Mouse (Mus musculus) forebrain, embryonic 15.5 days (tissue): ENCODE results near the gene Olfr1313. TPM values are rescaled to one million over a fixed set of nuclear protein-coding genes. Genes with fewer than 3 reads are reported as not detected.
"Not testable (repeated sequence)": the region's sequence is repeated elsewhere in the genome, so short reads cannot be mapped to it uniquely, and the experiment has no call there.

ENCODE experiments used
- ATAC-seq: fragments of 200-750 bp; cut with Nextera tagmentation; replicated peaks from 2 replicates; pipeline ENCODE4 v1.8.0; 2017; ENCODE audit warnings: mild to moderate bottlenecking, moderate TSS enrichment, moderate library complexity
- H3K27ac ChIP-seq: fragments of 300-500 bp; sonication (generic); replicated peaks from 2 replicates; pipeline ENCODE4 v1.5.1; 2015; ENCODE audit warnings: mild to moderate bottlenecking, inconsistent platforms
- H3K27me3 ChIP-seq: fragments of 300-500 bp; sonication (generic); 2 replicates; pipeline ENCODE4 v1.6.1; 2015; ENCODE audit warnings: inconsistent platforms
- H3K36me3 ChIP-seq: fragments of 300-500 bp; sonication (generic); 2 replicates; pipeline ENCODE4 v1.6.1; 2015; ENCODE audit warnings: mild to moderate bottlenecking, inconsistent platforms
- H3K4me1 ChIP-seq: fragments of 300-500 bp; sonication (generic); 2 replicates; pipeline ENCODE4 v1.6.1; 2015; ENCODE audit warnings: inconsistent platforms
- H3K4me2 ChIP-seq: fragments of 300-500 bp; sonication (generic); replicated peaks from 2 replicates; pipeline ENCODE4 v1.6.1; 2015; ENCODE audit warnings: mild to moderate bottlenecking, inconsistent platforms
- H3K4me3 ChIP-seq: fragments of 300-500 bp; sonication (generic); 2 replicates; pipeline ENCODE4 v1.5.1; 2015; ENCODE audit warnings: mild to moderate bottlenecking, inconsistent platforms
- H3K9ac ChIP-seq: fragments of 300-500 bp; sonication (generic); replicated peaks from 2 replicates; pipeline ENCODE4 v1.6.1; 2015; ENCODE audit warnings: mild to moderate bottlenecking, inconsistent platforms
- H3K9me3 ChIP-seq: fragments of 300-500 bp; sonication (generic); 2 replicates; pipeline ENCODE4 v1.6.1; 2016; ENCODE audit warnings: inconsistent platforms
- WGBS: fragments of 180-500 bp; shearing (Covaris S2); methylation state at CpG from one replicate; pipeline ENCODE4 v1.1.7; 2015; ENCODE audit warnings: mixed read lengths; 5-methylcytosine and 5-hydroxymethylcytosine counted together
- polyA plus RNA-seq: library from polyadenylated mRNA; unstranded; fragments of >200 nt; fragmentation: Nextera tagmentation; extraction: Ambion mirVana; gene quantifications from 2 replicates; pipeline ENCODE4 v1.2.1, GENCODE M21; 2015

The Olfr1313 gene
- polyA plus RNA-seq: not detected in 2 replicates

- no peaks in the 10 kb centered on the region for H3K27me3 ChIP-seq
- H3K9me3 ChIP-seq: no peaks in the 10 kb centered on the region
- H3K27ac ChIP-seq: no peak within 1 kb of the TSS
- no peak within 1 kb of the TSS for H3K4me3 ChIP-seq
- no peak within 1 kb of the TSS for H3K9ac ChIP-seq
- H3K4me1 ChIP-seq: no peaks in the 10 kb centered on the region
- no peak for ATAC-seq
- H3K4me2 ChIP-seq: no peak within 1 kb of the TSS
- H3K36me3 ChIP-seq: no peaks in the 10 kb centered on the region
Measured at GRCm38 (mm10) chr2:112077743-112078142, at the start of gene Olfr1313. Gene Olfr1313, minus strand, starts transcription at chr2:112077843.

DNA sequence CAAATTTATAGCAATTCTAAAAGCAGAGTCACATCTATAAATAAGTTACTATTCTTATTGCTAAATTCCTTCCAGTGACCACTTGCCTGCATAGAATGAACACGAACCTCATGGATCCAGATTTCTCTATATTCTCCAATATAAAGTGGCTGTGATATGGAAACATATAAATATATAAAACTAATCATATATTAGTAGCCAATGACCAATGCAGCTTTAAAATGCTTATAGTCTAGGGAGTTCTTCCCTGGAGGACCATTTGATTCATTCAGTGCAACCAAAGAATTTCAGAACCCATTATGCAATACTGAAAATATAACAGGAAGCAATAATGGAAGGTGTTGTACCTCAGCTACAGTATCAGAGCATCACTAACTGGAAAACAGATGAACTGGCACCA is 37.7 kb upstream of the Olfr1313 start, which contains the start of gene Olfr1315-ps1:
Olfr1315-ps1 (minus strand) TSS at position 101 of the 400 bp plus-strand sequence.
- Histone ChIP-seq H3K4me3 (no peak within 1 kb of the TSS), H3K36me3 (no peaks in the 10 kb centered on the region), H3K9ac (no peak within 1 kb of the TSS), H3K27me3 (no peaks in the 10 kb centered on the region), H3K9me3 (no peaks in the 10 kb centered on the region), H3K27ac (no peak within 1 kb of the TSS), H3K4me1 (no peaks in the 10 kb centered on the region), H3K4me2 (no peak within 1 kb of the TSS)
- no peak for ATAC-seq
- 82% methylated on average over 1 of the region's 1 CpGs for WGBS

- no peak for ATAC-seq
Measured at GRCm38 (mm10) chr2:112096681-112097080, 19.0 kb upstream of the Olfr1313 start, which contains the start of gene Olfr1314. Gene Olfr1314, minus strand, starts transcription at chr2:112096781.

DNA sequence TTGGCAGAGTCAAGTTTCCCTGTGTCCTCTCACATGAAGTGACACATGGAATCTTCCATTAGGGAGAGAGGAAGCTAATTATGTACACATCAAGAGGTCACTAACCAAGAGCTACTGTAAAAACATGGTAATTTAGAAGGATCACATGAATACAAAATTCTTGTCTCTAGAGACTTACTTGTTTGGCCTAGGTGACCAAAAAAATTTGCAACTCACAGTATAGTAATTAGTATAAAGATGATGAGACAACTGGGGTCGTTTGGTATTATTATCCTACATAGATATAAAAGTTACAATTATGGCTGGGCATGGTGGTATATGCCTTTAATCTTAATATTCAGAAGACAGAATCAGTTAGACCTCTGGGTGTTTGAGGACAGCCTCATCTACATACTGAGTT is 27.5 kb downstream of the Olfr1313 start, which contains the start of gene Olfr1312:
Olfr1312 (minus strand) TSS at position 101 of the 400 bp plus-strand sequence.
- Histone ChIP-seq H3K27ac (no peak within 1 kb of the TSS), H3K4me3 (no peak within 1 kb of the TSS), H3K4me2 (no peak within 1 kb of the TSS), H3K4me1 (no peaks in the 10 kb centered on the region), H3K9me3 (no peaks in the 10 kb centered on the region), H3K27me3 (no peaks in the 10 kb centered on the region), H3K36me3 (no peaks in the 10 kb centered on the region), H3K9ac (no peak within 1 kb of the TSS)
- WGBS: 45% methylated on average over 1 of the region's 1 CpGs
- no peak for ATAC-seq

More at GRCm38 (mm10) chr2:112096681-112097080, 19.0 kb upstream of the Olfr1313 start, which contains the start of gene Olfr1314:
- Histone ChIP-seq H3K9me3 (no peaks in the 10 kb centered on the region), H3K4me2 (no peak within 1 kb of the TSS), H3K27ac (no peak within 1 kb of the TSS), H3K27me3 (no peaks in the 10 kb centered on the region), H3K9ac (no peak within 1 kb of the TSS), H3K4me3 (no peak within 1 kb of the TSS), H3K36me3 (no peaks in the 10 kb centered on the region), H3K4me1 (no peaks in the 10 kb centered on the region)

GRCm38 (mm10) chr2:112026971-112027370 is 50.7 kb downstream of the Olfr1313 start:
- H3K4me2 ChIP-seq, H3K4me1 ChIP-seq, H3K9me3 ChIP-seq, H3K4me3 ChIP-seq, H3K27ac ChIP-seq, H3K36me3 ChIP-seq, H3K9ac ChIP-seq, H3K27me3 ChIP-seq, ATAC-seq: not testable (repeated sequence)
- 56% methylated on average over 6 of the region's 6 CpGs for WGBS

GRCm38 (mm10) chr2:112024312-112024711 is 53.3 kb downstream of the Olfr1313 start, which contains the start of gene Olfr1311:
Gene Olfr1311, minus strand, starts transcription at chr2:112024412.
- 97% methylated on average over 2 of the region's 2 CpGs for WGBS
- no peaks in the 10 kb centered on the region for H3K27me3 ChIP-seq
- no peaks in the 10 kb centered on the region for H3K36me3 ChIP-seq
- no peak within 1 kb of the TSS for H3K9ac ChIP-seq
- no peak within 1 kb of the TSS for H3K4me3 ChIP-seq
- H3K27ac ChIP-seq: no peak within 1 kb of the TSS
- no peaks in the 10 kb centered on the region for H3K9me3 ChIP-seq
- H3K4me1 ChIP-seq: no peaks in the 10 kb centered on the region
- ATAC-seq: no peak
- no peak within 1 kb of the TSS for H3K4me2 ChIP-seq

Other genes with a start within 250 kb of the Olfr1313 start
- gene Olfr1305, start 200.7 kb downstream of the Olfr1313 start, polyA plus RNA-seq: not detected in 2 replicates
- not detected in 2 replicates for gene Olfr1306, start 161.6 kb downstream of the Olfr1313 start, polyA plus RNA-seq
- gene Olfr1307, start 128.4 kb downstream of the Olfr1313 start, polyA plus RNA-seq: not detected in 2 replicates
- not detected in 2 replicates for gene Olfr1308, start 112.9 kb downstream of the Olfr1313 start, polyA plus RNA-seq
- not detected in 2 replicates for gene Olfr1309, start 87.6 kb downstream of the Olfr1313 start, polyA plus RNA-seq
- gene Olfr1310, start 65.1 kb downstream of the Olfr1313 start, polyA plus RNA-seq: not detected in 2 replicates
- gene Olfr1311, start 53.4 kb downstream of the Olfr1313 start, polyA plus RNA-seq: not detected in 2 replicates
- not detected in 2 replicates for gene Olfr1312, start 27.6 kb downstream of the Olfr1313 start, polyA plus RNA-seq
- not detected in 2 replicates for gene Olfr1314, start 18.9 kb upstream of the Olfr1313 start, polyA plus RNA-seq
- not detected in 2 replicates for gene Olfr1315-ps1, start 37.6 kb upstream of the Olfr1313 start, polyA plus RNA-seq
- not detected in 2 replicates for gene Olfr1316, start 57.1 kb upstream of the Olfr1313 start, polyA plus RNA-seq
- 0.06 TPM in 1 of 2 replicates, not detected in the other for gene Olfr1317, start 62.5 kb upstream of the Olfr1313 start, polyA plus RNA-seq
- 0.09 TPM in 1 of 2 replicates, not detected in the other for gene Olfr1318, start 76.4 kb upstream of the Olfr1313 start, polyA plus RNA-seq
- gene Lpcat4, start 161.6 kb upstream of the Olfr1313 start, polyA plus RNA-seq: 13.4 and 15.2 TPM in 2 replicates
- gene Nutm1, start 181.4 kb upstream of the Olfr1313 start, polyA plus RNA-seq: 0.04 TPM in 1 of 2 replicates, not detected in the other
- 164 and 187 TPM in 2 replicates for gene Nop10, start 184.1 kb upstream of the Olfr1313 start, polyA plus RNA-seq
- 15.6 and 16.9 TPM in 2 replicates for gene Slc12a6, start 188.0 kb upstream of the Olfr1313 start, polyA plus RNA-seq
- gene Gm21985, start 188.5 kb upstream of the Olfr1313 start, polyA plus RNA-seq: 0.06 TPM in 1 of 2 replicates, not detected in the other